Mouse (Mus musculus) C2C12 (cell line): ENCODE measurements around the gene Elovl5.

Source experiments
- CEBPB ChIP-seq: IDR thresholded peaks from one replicate; pipeline ENCODE4 v1.6.1; 2011; ENCODE audit warnings: low read depth, mild to moderate bottlenecking, control low read depth, moderate library complexity
- CTCF ChIP-seq: IDR thresholded peaks from one replicate; pipeline ENCODE4 v1.5.1; 2011; ENCODE audit not compliant: control insufficient read depth, insufficient read depth, insufficient read length
- FOSL1 ChIP-seq: IDR thresholded peaks from one replicate; pipeline ENCODE4 v1.8.0; 2011; ENCODE audit warnings: mild to moderate bottlenecking, low read length; ENCODE audit not compliant: poor library complexity, insufficient read depth, severe bottlenecking
- MAX ChIP-seq: IDR thresholded peaks from one replicate; pipeline ENCODE4 v1.6.1; 2011; ENCODE audit warnings: mild to moderate bottlenecking, control low read depth

DNA sequence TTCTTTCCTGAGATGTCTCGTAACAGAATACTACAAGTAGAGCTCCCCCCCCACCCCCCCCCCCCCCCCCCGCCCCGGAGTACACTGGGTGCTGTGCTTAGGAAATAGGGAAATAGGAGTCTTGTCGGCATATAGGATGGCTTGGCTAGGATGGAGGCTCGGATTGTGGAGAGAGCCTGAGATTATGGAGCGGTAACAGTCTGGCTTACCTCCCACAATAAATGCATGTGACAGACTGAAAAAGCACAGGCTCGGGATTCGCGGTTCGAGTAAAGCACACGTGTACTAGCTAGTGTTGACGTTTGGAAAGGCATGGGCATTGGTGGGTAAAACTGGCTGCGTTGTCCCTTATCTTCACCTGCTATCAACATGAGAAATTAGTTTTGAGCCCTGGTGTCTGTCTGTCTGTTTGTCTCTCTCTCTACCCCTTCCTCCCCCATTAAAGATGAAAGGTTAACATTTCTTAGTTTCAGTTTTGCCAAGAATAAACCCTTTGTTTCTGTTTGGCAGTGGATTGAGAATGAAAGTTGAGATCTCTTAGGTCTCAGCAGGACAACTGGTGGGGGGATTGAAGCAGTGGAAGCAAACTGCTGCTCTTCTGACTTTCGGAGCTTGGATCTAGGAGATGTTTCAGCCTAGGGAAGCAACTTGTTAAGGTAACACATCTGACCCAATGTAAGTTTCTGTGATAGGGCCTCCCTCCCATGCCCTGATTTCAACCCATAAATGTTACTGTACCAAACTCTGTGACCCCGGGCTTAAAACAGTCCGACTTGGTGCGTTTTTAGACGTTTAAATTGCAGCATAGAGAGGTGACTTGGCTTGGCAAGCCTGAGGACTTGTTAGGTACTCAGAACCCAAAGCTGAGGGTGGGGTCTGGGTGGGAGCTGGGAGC lies 4.4 kb downstream of the Elovl5 start:
- TF ChIP-seq CTCF (no peak), CEBPB (no peak), MAX (no peak), FOSL1 (no peak)
